Mouse (Mus musculus) urinary bladder, postnatal 14 days (tissue): Measurements from ENCODE around the gene Nubp2.

ENCODE experiments used
- DNase-seq: peaks from one replicate; pipeline ENCODE4 v3.0.0; 2021; ENCODE audit warnings: low spot score

Gene Nubp2

DNA sequence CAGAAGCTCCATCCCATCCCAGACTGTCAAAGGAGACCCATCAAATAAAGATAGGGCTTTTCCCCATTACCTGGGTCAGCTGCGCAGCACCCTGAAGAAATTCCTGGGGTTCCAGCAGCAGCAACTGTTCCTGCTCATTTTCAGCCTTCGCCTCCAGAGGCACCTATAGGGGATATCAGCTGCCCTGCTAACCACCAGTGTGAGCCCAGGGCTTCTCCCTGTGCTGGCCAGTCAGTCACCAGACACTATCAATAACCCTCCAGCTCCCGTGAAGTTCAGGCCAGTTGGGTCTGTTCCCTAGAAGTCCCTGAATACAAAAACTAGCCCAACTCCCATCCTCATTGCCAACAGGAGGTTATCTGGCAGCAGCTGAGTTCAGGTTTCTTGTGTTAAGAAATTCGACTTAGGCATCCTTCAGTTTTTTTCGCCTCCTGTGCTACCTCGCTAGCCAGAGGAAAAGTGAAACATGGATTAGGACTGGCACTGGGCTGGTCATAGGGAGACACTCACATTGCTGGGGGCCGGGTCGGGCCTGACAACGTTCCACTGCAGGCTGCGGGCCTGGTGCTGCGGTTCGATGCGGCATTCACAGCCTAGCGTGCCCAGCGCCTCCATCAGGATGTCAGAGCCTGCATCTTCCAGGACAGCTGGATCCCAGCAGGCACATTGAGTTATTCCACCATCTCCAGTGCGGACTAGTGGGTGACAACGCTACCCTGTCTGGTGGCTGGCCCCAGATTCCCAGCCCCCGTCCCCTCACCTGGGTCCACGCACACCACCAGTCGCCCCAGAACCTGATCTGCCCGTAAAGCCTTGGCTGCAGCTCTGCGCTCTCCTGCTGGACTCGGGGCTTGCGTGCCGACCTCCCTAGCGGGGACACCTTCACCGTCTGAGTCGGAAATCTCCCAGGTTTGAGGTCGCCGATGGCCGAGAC, 8.2 kb upstream of the Nubp2 start:
- no peak for DNase-seq

DNA sequence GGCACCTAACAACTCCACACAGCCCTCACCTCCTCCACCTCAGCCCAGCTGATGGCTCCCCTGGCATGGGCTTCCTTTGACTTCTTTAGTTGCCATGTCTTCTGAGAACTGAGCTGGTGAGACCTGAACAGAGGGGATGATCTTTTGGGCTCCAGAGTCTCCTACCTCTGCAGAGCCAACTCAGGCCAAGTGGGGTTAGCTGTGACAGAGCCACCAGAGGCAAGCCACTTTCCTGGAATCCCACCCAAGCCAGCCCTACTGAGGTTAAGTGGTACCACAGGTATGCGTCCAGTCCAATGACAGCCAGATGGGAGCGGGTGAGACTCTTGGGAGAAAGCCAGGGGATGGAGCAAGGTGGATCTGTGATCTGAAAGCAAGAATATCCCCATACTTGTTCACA, 7.1 kb upstream of the Nubp2 start:
- no peak for DNase-seq

DNA sequence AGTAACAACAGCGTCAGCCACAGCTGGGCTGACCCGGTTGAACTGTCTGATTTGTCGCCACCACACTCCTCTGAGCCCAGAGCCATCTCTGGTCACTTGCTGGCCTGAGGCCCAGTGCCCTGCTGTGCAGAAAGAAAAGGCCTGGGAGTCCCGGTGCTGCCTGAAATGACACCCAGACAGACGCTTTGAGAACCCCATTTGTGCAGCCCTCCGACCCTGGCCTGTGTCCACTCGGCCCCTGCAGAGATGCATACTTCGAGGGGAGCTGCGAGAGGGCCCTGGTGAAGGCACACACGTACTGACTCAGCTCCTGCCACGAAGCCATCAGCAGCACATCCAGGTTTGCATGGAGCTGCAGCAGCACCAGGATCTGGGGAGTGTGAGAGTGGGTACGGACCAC, 6.6 kb upstream of the Nubp2 start:
- no peak for DNase-seq

DNA sequence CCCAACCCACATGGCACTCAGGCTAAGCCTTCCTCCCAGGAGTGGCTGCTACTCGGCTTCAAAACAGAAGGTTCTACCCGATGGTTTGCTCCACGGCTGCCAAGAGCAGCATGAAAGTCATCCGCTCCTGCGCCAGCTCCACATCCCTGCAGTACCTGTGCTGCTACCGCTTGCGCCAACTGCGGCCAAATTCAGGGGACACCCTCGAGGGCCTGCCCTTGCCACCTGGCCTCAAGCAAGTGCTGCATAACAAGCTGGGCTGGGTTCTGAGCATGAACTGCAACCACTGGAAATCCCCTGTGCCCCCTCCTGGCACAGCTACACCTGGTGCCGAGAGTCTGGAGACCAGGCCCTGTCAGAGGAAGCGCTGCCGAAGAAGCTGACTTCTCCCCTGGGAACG, 5.2 kb upstream of the Nubp2 start:
- DNase-seq, result no peak

DNA sequence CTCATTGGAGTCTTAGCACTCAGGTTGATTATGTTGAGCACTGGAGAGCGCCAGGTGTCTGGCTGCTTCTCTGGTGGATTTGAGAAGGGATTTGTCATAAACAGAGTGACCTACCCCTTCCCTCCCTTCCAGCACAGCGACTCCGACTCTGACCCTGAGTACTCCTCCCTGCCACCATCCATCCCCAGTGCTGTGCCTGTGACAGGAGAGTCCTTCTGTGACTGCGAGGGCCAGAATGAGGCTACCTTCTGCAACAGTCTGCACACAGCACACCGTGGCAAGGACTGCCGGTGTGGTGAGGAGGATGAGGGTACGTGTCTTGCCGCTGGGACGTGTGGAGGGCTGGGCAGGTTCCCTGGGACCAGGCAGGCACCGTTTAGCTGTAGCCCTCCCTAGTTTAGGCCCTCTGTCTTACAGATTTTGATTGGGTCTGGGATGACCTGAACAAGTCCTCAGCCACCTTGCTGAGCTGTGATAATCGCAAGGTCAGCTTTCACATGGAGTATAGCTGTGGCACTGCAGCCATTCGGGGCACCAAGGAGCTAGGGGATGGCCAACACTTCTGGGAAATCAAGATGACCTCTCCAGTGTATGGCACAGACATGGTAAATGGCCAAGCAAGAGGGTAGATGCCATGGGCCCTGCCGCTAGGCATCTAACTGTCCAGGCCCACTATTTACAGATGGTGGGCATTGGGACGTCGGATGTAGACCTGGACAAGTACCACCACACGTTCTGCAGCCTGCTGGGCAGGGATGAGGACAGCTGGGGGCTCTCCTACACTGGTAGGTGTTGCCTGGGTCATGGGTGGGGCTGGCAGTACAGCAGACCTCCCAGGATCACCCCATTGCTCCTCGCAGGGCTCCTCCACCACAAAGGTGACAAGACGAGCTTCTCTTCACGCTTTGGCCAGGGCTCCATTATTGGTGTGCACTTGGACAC, 4.3 kb upstream of the Nubp2 start:
- DNase-seq, result no peak

DNA sequence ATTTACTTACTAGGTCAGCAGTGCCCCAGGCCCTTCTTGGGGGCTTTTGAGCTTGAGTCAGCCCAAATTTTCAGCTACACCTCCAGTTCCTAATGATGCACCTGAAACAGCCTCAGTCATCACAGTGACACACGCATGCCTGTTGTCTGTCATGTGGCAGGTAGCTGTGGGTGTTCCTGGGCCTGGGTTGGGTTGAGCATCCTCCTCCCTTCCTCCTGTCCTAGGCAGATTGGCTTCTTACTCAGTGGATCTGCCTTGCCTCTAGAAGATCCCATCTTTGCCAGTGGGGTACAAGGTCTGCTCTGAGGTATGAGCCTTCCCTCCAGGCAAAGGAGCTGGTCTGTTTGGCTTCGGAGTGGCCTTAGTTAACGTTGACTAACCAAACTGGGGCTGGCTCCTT, 2.7 kb upstream of the Nubp2 start:
- DNase-seq, result no peak

DNA sequence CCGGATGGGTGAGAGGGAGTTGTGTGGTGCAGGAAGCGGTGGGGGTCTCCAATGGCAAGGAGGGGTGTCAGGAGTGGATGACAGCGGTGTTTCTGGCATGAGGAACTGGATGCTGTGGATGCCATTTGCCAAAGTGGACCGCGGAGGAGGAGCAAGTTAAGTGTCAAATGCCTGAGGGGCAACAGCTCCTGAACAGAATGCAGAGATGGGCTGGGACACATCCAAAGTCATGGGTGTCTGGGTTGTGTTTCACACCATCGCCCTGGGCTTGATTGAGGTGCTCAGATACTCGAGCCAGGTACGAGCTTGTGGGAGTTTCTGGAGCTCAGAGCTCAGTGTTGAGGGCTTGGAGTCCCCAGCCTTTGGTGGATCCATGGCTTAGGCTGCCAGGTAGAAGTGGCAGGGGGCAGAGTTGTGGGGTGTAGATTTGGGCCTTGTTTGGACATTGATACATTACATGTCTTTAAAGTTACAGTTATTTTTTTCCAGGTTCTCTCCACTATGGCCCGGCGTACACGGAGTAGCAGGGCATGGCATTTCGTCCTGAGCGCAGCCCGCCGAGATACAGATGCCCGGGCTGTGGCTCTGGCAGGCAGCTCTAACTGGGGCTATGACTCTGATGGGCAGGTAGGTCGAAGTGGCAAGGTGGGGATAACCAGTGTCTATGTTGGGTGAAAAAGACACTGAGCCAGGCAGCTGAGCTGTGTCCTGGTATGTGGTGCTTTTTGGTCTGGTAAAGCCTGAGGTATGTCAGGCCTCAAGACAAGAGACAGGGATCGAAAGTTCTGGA, 1.3 kb upstream of the Nubp2 start:
- no peak for DNase-seq

DNA sequence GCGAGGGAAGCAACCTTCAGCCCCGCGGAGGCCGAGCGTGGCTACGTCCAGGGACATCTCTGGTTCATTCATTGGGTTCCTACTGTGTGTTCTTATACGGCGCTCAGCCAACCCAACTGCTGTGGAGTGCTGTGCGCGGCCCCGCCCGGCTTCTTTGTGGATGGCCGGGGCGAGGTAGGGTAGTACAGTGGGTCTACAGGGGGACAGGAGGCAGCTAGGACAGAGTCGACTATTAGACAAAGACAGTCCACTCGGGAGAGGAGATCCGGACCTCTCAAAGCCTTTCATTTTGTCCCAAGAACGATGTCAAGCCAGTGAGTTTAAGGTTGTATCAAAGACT, 753 bp upstream of the Nubp2 start:
- DNase-seq, result no peak

DNA sequence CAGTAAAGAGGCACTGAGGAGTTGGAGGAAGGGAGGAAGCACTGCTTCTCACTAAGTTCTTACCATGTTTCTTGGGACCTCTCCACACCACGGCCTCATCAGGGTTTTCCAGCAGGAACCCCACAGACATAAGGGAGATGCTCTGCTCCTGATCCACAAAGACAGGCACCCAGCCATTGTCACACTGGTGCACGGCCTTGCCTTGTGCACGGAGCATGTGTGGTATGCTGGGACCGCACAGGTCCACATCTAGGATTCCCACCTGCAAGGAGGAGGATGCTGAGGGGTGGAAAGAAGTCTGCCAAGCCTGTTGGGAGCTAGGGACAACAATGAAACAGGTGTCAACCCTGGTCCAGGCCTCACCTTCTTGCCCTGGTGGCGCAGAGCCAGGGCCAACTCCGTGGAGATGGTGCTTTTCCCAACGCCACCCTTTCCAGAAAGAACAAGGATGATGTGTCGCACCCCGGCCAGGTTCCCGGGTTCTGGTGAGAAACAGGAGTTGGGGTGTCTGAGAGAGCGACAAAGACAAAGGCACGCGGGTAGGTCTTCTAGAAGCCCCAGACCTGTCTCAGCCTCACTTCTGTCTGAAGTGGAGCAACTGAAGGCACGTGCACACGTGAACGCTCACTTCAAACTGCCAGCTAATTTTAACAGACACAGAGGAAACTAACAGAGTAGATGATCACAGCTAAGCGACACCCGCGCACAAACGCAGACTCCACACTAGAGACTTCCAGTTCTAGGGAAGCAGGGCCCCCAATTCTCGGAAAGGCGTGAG, 604 bp downstream of the Nubp2 start:
- no peak for DNase-seq

DNA sequence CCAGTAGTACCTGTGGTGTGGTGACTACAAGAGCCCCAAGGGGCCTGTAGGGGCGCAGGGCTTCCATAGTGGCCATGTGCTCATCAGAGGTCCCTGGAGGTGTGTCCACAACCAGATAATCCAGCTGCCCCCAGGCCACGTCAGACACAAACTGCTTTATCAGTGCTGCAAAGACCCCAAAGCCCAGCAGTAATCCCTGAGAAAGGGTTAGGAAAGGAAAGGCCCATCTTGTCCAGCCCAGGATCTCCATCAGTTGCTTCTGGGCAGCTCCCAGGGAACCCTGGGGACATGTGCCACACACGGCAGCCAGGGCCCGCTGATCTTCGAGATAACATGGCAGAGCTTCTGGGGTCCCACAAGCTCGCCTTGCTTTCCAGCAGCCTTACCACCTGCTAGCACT, 1.8 kb downstream of the Nubp2 start:
- no peak for DNase-seq

DNA sequence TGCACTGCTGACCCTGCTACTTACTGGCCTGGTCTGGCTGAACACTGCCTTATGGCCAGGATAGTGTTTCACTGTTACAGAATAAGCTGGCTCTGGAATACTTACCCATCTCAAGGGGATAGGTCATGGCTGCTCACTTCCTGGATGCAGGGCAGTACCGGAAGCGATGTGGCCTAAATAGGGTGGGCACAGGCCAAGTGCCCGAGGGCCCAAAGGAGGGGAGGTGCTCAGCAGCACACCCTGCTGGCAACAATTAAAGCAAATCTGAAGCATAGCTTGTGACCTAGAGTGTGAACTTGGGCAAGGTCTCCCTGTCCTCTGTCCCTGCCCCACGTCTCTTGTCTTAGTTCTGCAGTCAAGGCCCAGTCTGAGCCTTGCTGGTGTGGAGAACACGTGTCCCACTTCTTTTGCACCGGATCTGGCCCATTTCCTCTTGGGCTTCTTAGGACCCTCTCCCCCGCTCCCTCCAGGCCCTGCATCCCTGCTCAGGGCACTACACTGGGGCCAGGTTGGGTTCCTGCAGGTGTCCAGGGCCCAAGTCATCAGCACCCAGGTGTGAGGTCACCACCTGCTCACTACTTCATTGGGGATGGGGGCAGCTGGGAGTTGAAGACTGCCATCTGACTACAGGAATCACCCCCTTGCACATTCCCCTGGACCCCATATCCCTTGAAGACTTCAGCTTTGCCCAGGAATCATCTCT, 4.3 kb downstream of the Nubp2 start:
- no peak for DNase-seq

DNA sequence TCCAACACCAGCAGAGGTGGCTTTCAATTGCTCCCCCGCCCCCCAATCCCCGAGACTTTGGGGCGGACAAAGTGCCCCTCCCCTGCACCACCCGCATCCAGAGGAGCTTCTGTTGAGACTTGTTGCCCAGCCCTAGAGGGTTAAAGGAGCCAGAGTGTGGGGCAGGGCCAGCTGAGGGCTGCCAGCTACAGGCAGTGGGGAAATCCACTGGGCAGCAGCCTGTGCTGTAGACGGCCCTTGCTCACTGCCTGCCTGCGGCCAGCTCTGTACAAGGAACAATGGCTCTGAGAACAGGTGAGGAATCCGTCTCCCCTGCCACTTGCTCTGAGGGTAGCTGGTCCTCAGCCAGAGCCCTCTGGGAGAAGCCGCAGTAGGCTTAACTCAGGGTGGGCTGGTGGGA, 7.6 kb downstream of the Nubp2 start:
- no peak for DNase-seq

DNA sequence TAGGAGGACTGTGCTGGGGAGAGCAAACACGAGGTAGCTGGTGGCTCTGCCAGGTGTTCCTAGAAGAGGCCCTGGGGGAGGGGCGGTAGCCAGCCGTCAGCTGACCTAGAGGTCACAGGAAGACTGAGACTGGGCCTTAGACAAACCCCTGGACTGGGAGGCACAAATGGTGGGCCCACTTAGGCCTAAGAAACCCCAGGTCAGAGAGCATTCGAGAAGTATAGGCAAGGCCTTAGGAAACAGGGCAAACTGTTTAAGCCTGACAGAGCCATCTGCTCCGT, 8.1 kb downstream of the Nubp2 start:
- no peak for DNase-seq

DNA sequence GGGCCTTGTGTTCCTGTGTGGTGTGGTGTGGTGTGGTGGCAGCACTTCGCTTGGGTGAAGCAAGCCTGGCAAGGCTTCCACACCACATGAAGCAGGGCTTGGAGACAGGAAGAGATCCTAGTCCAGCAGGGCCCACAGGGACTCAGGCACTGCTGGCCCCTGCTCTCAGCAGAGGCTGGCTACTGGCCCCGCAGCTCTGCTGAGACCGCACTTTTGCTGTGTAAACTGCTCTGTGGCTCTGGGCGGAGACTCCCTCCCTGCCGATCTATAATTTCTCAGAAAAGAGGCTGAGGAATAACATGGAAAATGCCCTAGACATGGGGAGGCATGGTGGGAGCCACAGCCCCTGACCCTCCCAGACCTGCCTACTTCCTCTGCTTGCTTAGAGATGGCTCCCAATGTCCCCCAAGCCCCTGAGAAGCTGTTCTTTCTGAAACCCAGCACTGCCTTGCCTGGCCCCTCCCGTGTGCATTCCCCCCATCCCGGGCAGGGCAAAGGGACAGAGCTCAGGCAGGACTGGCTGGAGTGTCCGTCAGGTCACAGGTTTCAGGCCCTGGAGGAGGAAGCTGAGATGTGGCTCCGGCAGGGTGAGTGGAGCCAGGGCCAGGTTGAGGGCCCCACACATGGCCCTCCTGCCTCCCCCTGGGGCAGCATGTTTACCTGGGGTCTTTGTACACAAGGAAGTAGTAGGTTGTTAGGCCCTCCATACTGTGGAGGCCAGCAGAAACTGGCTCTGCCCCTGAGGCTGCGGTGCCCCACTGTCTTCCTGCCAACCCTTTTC, 8.6 kb downstream of the Nubp2 start:
- DNase-seq, result no peak

DNA sequence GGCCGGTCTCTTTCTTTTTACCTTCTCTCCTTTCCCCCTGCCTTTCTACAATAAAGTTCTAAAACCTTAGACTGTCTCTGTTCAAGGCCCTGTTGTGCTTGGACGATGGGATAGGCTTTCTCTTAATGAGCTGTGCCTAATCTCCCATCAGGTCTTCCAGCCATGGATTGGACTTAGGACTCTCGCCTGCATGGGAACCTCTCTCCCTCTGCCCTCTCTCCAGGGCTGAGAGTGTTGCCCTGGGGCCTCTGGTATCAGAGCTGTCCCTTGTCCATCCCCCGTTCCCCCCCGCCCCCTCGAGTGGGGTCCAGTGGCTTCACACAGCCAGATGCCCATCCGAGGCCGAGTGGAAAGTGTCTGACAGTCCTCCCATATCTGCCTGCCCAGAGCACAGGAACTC, 11.2 kb downstream of the Nubp2 start:
- DNase-seq, result no peak

DNA sequence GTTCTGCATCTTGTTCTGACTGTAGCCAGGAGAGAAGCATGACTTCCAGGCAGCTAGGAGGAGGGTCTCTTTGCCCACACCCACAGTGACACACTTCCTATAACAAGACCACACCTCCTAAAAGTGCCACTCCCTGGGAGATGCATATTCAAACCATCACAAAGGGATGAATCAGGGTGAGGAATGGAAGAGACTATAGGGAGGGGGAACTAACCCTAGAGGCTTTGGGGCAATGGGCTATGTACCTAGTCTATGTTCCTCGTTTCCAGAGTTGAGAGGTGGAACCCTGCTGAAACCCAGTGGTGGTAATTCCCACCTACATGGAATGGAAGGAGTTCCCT, 11.8 kb downstream of the Nubp2 start:
- no peak for DNase-seq

DNA sequence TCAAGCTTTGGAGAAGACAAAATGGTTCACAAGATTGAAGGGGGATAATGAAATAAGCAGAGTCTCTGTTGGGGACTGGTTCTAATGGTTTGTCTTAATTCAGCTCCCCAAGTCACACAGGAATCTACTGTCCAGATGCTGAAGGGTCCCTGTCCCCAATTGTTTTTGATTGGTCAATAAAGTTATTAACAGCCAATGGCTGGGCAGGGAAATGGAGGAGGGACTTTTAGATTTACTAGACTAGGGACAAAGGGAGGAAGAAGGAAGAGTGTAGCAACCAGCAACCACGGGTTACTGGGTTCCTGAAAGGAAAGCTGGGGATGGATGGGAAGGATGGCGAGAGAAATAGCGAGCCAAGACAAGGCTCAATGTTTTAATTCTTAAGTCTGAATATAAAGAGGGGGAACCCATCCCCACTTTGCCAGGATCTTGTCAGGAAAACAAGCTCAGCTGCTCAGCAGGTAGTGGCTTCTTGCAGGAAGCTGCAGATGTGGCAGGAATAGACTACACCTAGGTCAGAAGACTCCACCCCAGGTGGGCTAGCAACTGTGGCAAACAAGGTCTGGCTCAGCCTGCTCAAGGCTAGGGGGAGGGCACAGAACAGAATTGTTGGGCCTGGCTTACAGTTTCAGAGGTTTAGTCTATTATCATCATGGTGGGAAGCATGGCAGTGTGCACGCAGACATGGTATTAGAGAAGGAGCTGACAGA, 12.3 kb downstream of the Nubp2 start:
- no peak for DNase-seq

DNA sequence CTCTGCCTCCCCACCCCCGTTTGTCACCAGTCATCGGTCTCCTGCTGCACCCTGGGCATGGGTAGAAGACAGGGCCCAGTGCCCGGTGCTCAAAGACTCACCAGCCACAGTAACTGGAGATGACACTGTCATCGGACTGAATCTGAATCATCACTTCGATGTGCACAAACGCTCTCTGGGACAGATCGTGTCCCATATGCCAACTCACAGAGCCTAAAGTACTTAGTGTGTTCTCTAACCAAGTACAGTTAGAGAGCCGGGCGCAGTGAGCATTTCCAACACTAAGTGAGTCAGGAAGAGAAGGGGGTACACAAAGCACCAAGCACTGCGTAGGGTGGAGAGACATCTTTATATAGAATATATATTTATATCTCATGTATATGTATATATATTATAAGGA, 18.2 kb downstream of the Nubp2 start:
- no peak for DNase-seq

DNA sequence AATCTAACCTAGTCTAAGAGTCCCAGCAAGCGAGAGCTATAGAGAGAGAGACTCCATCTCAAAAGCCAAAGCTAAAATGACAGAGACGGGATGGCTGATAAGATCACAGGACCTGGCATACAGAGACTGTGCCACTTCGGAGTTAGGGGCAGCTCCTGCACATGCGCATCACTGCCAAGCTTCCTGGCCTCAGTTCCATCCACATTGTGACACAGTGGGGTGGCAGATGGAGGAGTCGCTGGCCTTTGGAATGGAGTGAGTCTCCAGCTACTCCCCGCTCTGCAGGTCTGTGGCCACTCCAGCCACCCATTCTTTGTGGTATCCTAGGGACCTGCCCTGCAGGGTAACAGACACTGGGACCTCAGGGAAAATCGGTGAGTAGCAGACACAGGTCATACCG, 20.4 kb downstream of the Nubp2 start, which contains the start of gene Igfals:
TSS of gene Igfals (plus strand) at position 222 of the 400 bp plus-strand sequence.
- no peak for DNase-seq

DNA sequence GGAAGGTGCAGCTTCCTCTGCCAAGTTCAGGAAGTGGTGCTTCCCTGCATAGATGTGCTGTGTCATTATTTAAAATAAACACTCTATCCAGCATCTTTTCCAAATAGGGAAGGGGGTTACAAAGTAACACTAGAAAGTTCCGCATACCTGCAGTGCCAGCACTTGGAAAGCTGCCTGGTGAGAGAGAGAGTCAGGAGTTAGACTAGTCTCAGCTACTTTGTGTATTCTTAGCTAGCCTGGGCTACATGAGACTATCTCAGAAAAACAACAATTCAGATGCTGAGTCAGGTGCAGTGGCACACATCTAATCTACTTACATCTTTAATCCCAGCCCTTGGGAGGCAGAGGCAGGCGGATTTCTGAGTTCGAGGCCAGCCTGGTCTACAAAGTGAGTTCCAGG, 24.4 kb downstream of the Nubp2 start:
- DNase-seq, result no peak
